Mouse (Mus musculus): ENCODE data around the gene Ccl22.

- no peak for TF ChIP-seq HCFC1 (IDR thresholded peaks at IDR 0.05; ENCODE audit: borderline replicate concordance, insufficient read depth, low read length)
- TF ChIP-seq ZC3H11A (IDR thresholded peaks at IDR 0.05; ENCODE audit: borderline replicate concordance, low read depth, low read length), result no peak
These were observed 46.0 kb upstream of the Ccl22 start for GRCm38 (mm10) chr8:94699366-94699765.

All from ES-E14 (cell line).